Mouse (Mus musculus) midbrain, embryonic 14.5 days (tissue): ENCODE results near the gene Rab3ip. TPM values are rescaled to one million over a fixed set of nuclear protein-coding genes. Genes with fewer than 3 reads are reported as not detected.

ENCODE experiments used
- ATAC-seq: fragments of 200-750 bp; cut with Nextera tagmentation; 2 replicates; pipeline ENCODE4 v1.8.0; 2017; ENCODE audit warnings: moderate number of reproducible peaks, moderate library complexity; ENCODE audit not compliant: low FRiP score, low TSS enrichment
- DNase-seq: peaks from one replicate; pipeline ENCODE4 v3.0.0-alpha.2; 2015
- H3K27ac ChIP-seq: fragments of 300-500 bp; sonication (generic); replicated peaks from 2 replicates; pipeline ENCODE4 v1.5.1; 2014; ENCODE audit warnings: mild to moderate bottlenecking, low read depth, low read length, moderate library complexity
- H3K27me3 ChIP-seq: fragments of 300-500 bp; sonication (generic); 2 replicates; pipeline ENCODE4 v1.6.1; 2014; ENCODE audit warnings: low read length, control low read depth, mixed read lengths; ENCODE audit not compliant: control insufficient read depth, insufficient read depth
- H3K36me3 ChIP-seq: fragments of 300-500 bp; sonication (generic); 2 replicates; pipeline ENCODE4 v1.6.1; 2014; ENCODE audit warnings: low read length, control low read depth; ENCODE audit not compliant: control insufficient read depth, insufficient read depth
- H3K4me1 ChIP-seq: fragments of 300-500 bp; sonication (generic); 2 replicates; pipeline ENCODE4 v1.6.1; 2014; ENCODE audit warnings: mild to moderate bottlenecking, antibody characterized with exemption, low read length, control low read depth; ENCODE audit not compliant: control insufficient read depth, insufficient read depth
- H3K4me2 ChIP-seq: fragments of 300-500 bp; sonication (generic); 2 replicates; pipeline ENCODE4 v1.6.1; 2014; ENCODE audit warnings: mild to moderate bottlenecking, low read length, moderate library complexity
- H3K4me3 ChIP-seq: fragments of 300-500 bp; sonication (generic); replicated peaks from 2 replicates; pipeline ENCODE4 v1.5.1; 2014; ENCODE audit warnings: low read depth, low read length
- H3K9ac ChIP-seq: fragments of 300-500 bp; sonication (generic); replicated peaks from 2 replicates; pipeline ENCODE4 v1.6.1; 2014; ENCODE audit warnings: mild to moderate bottlenecking, low read length, moderate library complexity
- H3K9me3 ChIP-seq: fragments of 300-500 bp; sonication (generic); 2 replicates; pipeline ENCODE4 v1.6.1; 2016; ENCODE audit warnings: low read length, control low read depth, mixed read lengths; ENCODE audit not compliant: control insufficient read depth
- WGBS: fragments of 180-500 bp; shearing (Covaris S2); extraction: QIAGEN DNeasy Blood & Tissue Kit; methylation state at CpG from one replicate; pipeline ENCODE4 v1.1.7; 2014; 5-methylcytosine and 5-hydroxymethylcytosine counted together
- polyA plus RNA-seq: library from polyadenylated mRNA; unstranded; fragments of >200 nt; fragmentation: Nextera tagmentation; extraction: Ambion mirVana; gene quantifications from 2 replicates; pipeline ENCODE4 v1.2.1, GENCODE M21; 2014

The Rab3ip gene
- polyA plus RNA-seq, 1 experiment from 2014 or later: 41.6 TPM

DNA sequence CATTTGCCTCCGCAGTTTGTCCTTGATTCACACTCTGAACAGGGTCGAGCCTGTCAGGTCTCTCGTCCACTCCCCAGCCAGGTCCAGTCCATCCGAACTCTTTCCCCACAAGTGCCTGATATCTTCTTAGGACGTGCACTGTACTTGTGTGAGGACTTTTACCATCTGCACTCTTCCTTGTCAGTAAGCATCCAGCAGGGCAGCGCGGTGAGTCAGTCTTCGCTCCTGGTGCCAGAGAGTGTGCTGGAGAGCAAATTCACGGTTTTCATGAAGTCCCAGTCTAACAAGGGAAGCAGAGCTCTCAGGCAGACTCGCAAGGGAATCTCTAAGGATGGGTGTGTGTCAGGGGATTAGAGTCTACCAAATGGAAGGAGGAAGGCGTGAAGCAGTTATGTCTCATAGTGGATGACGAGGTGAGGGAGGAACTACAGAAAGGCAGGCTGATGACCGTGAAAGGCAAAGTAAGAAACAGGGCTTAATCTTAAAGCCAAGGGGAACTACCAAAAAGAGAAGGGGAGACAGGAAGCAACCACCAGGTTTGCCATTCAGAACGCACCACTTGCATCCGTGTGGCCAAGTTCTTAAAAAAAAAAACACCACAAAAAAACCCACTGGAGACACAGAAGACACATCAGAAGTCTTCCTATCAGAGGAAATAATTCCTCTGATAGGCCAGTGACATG lies 18.9 kb downstream of the Rab3ip start:
- H3K27me3 ChIP-seq: no peaks in the 10 kb centered on the region
- peaks cover 25% of the 10 kb centered on the region for H3K36me3 ChIP-seq
- H3K9ac ChIP-seq: no peak overlapping the region
- H3K4me1 ChIP-seq: no peaks in the 10 kb centered on the region
- no peaks in the 10 kb centered on the region for H3K9me3 ChIP-seq
- 89% methylated on average over 15 of the region's 15 CpGs for WGBS
- ATAC-seq (no peak), DNase-seq (no peak)
- no peak overlapping the region for H3K27ac ChIP-seq
- H3K4me3 ChIP-seq: no peak overlapping the region
- no peak overlapping the region for H3K4me2 ChIP-seq

GRCm38 (mm10) chr10:116930936-116931335 lies 19.6 kb downstream of the Rab3ip start:
- H3K9ac ChIP-seq: no peak overlapping the region
- no peak overlapping the region for H3K4me3 ChIP-seq
- DNase-seq: no peak
- no peak overlapping the region for H3K27ac ChIP-seq
- WGBS: 84% methylated on average over 6 of the region's 7 CpGs
- H3K4me2 ChIP-seq: no peak overlapping the region
- peaks cover 29% of the 10 kb centered on the region for H3K36me3 ChIP-seq
- no peaks in the 10 kb centered on the region for H3K9me3 ChIP-seq
- no peak for ATAC-seq
- H3K27me3 ChIP-seq: no peaks in the 10 kb centered on the region
- H3K4me1 ChIP-seq: no peaks in the 10 kb centered on the region

DNA sequence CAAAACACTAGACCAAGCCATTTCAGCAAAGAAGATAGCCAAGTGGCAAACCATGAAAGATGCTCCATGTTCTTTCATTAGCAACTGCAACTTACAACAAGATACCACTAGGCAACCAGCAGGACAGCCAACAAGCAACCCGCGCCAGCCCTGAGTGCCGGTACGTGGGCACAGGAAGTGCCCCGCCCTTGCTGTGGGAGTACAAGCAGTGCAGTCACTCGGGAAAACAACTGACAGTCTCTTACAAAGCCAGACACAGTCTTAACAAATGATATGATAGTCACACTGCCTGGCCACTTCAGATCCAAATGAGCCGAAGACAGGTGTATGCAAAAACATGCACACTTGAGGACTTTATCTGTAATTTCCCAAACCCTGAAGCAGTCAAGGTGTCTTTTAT lies 20.1 kb downstream of the Rab3ip start:
- peaks cover 33% of the 10 kb centered on the region for H3K36me3 ChIP-seq
- no peaks in the 10 kb centered on the region for H3K4me1 ChIP-seq
- H3K9me3 ChIP-seq: no peaks in the 10 kb centered on the region
- H3K27ac ChIP-seq: no peak overlapping the region
- no peak overlapping the region for H3K4me3 ChIP-seq
- no peak overlapping the region for H3K4me2 ChIP-seq
- 89% methylated on average over 7 of the region's 7 CpGs for WGBS
- ATAC-seq: no peak
- no peaks in the 10 kb centered on the region for H3K27me3 ChIP-seq
- no peak overlapping the region for H3K9ac ChIP-seq
- DNase-seq: no peak

- H3K27me3 ChIP-seq: no peaks in the 10 kb centered on the region
- no peak overlapping the region for H3K4me3 ChIP-seq
- H3K4me1 ChIP-seq: no peaks in the 10 kb centered on the region
- WGBS: 93% methylated on average over 3 of the region's 3 CpGs
- no peak overlapping the region for H3K9ac ChIP-seq
- no peaks in the 10 kb centered on the region for H3K9me3 ChIP-seq
- no peak overlapping the region for H3K4me2 ChIP-seq
- H3K27ac ChIP-seq: no peak overlapping the region
- peaks cover 47% of the 10 kb centered on the region for H3K36me3 ChIP-seq
- ATAC-seq: no peak
- DNase-seq: no peak
Measured at GRCm38 (mm10) chr10:116928826-116929225, 21.7 kb downstream of the Rab3ip start.

- DNase-seq (no peak), ATAC-seq (no peak)
- Histone ChIP-seq H3K36me3 (peaks cover 53% of the 10 kb centered on the region), H3K9me3 (no peaks in the 10 kb centered on the region), H3K9ac (no peak overlapping the region), H3K27me3 (no peaks in the 10 kb centered on the region), H3K4me2 (no peak overlapping the region), H3K4me3 (no peak overlapping the region), H3K27ac (no peak overlapping the region), H3K4me1 (no peaks in the 10 kb centered on the region)
- WGBS: 90% methylated on average over 11 of the region's 11 CpGs
Measured at GRCm38 (mm10) chr10:116926428-116927113, 24.0 kb downstream of the Rab3ip start.

- ATAC-seq (no peak), DNase-seq (no peak)
- no peaks in the 10 kb centered on the region for H3K4me1 ChIP-seq
- 94% methylated on average over 19 of the region's 19 CpGs for WGBS
- no peaks in the 10 kb centered on the region for H3K9me3 ChIP-seq
- no peak overlapping the region for H3K4me3 ChIP-seq
- peaks cover 57% of the 10 kb centered on the region for H3K36me3 ChIP-seq
- no peak overlapping the region for H3K4me2 ChIP-seq
- no peak overlapping the region for H3K27ac ChIP-seq
- H3K9ac ChIP-seq: no peak overlapping the region
- no peaks in the 10 kb centered on the region for H3K27me3 ChIP-seq
Measured at GRCm38 (mm10) chr10:116923651-116924495, 26.7 kb downstream of the Rab3ip start.

DNA sequence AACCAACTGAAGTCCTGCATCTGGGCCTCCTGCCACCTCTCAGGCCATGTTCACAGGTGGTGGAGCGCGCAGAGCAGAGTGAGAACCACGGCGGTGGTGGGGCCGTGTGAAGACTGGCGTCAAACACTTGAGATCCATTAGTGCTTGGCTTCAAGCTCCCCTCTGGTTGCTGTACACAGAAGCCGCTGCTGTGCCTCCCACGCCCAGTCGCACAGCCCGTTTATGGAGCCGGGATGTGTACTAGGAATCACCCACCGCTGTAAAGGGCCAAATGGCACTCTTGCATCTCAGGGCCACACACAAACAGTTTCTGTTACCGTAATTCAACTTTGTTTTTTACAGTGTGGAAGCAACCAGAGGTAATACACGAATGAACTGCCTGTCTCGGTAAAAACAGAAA lies 28.4 kb downstream of the Rab3ip start:
- no peaks in the 10 kb centered on the region for H3K27me3 ChIP-seq
- 93% methylated on average over 15 of the region's 15 CpGs for WGBS
- H3K4me2 ChIP-seq: no peak overlapping the region
- peaks cover 57% of the 10 kb centered on the region for H3K36me3 ChIP-seq
- H3K4me1 ChIP-seq: no peaks in the 10 kb centered on the region
- no peak overlapping the region for H3K4me3 ChIP-seq
- no peak for DNase-seq
- ATAC-seq: no peak
- H3K9ac ChIP-seq: no peak overlapping the region
- H3K9me3 ChIP-seq: no peaks in the 10 kb centered on the region
- no peak overlapping the region for H3K27ac ChIP-seq

GRCm38 (mm10) chr10:116921416-116921815 lies 29.2 kb downstream of the Rab3ip start:
- 93% methylated on average over 15 of the region's 15 CpGs for WGBS
- DNase-seq: no peak
- H3K27me3 ChIP-seq: no peaks in the 10 kb centered on the region
- ATAC-seq: no peak
- H3K36me3 ChIP-seq: peaks cover 51% of the 10 kb centered on the region
- H3K27ac ChIP-seq: no peak overlapping the region
- no peaks in the 10 kb centered on the region for H3K4me1 ChIP-seq
- no peaks in the 10 kb centered on the region for H3K9me3 ChIP-seq
- H3K4me2 ChIP-seq: no peak overlapping the region
- no peak overlapping the region for H3K4me3 ChIP-seq
- H3K9ac ChIP-seq: no peak overlapping the region
